Mouse (Mus musculus): ENCODE measurements around the gene Spaca6. TPM values are rescaled to one million over a fixed set of nuclear protein-coding genes. Genes with fewer than 3 reads are reported as not detected.

Spaca6 gene
- polyA plus RNA-seq, 1 experiment from 2014 or later: 25.1 TPM

GRCm38 (mm10) chr17:17870892-17871550 lies 44.1 kb downstream of the Spaca6 start:
- Histone ChIP-seq H3K27me3 (ENCODE audit: control insufficient read depth, insufficient read depth, low read length) (no peaks in the 10 kb centered on the region), H3K9ac (ENCODE audit: low read depth, low read length) (no peak overlapping the region), H3K9me3 (replicated peaks; ENCODE audit: control insufficient read depth, low read length) (no peaks in the 10 kb centered on the region), H3K36me3 (ENCODE audit: control insufficient read depth, insufficient read depth, low read length) (no peaks in the 10 kb centered on the region; the same call in 1 of the 2 replicates), H3K4me1 (ENCODE audit: control insufficient read depth, insufficient read depth, low read length) (no peaks in the 10 kb centered on the region), H3K4me3 (ENCODE audit: low read depth, low read length) (no peak overlapping the region), H3K4me2 (no peak overlapping the region), H3K27ac (ENCODE audit: low read depth, low read length) (no peak overlapping the region)
- no peak for ATAC-seq (replicated peaks; ENCODE audit: insufficient number of reproducible peaks, low FRiP score, low TSS enrichment)
- WGBS (ENCODE audit: insufficient replicate concordance): 70% methylated on average over 2 of the region's 2 CpGs

GRCm38 (mm10) chr17:17871697-17872096 lies 44.7 kb downstream of the Spaca6 start:
- Histone ChIP-seq H3K9me3 (replicated peaks; ENCODE audit: control insufficient read depth, low read length) (no peaks in the 10 kb centered on the region), H3K27me3 (ENCODE audit: control insufficient read depth, insufficient read depth, low read length) (no peaks in the 10 kb centered on the region), H3K4me3 (ENCODE audit: low read depth, low read length) (no peak overlapping the region), H3K9ac (ENCODE audit: low read depth, low read length) (no peak overlapping the region), H3K4me1 (ENCODE audit: control insufficient read depth, insufficient read depth, low read length) (no peaks in the 10 kb centered on the region), H3K27ac (ENCODE audit: low read depth, low read length) (no peak overlapping the region), H3K36me3 (ENCODE audit: control insufficient read depth, insufficient read depth, low read length) (no peaks in the 10 kb centered on the region), H3K4me2 (no peak overlapping the region)
- WGBS (ENCODE audit: insufficient replicate concordance): 67% methylated on average over 2 of the region's 2 CpGs
- no peak for ATAC-seq (replicated peaks; ENCODE audit: insufficient number of reproducible peaks, low FRiP score, low TSS enrichment)

- H3K9me3 ChIP-seq (replicated peaks; ENCODE audit: control insufficient read depth, low read length): no peaks in the 10 kb centered on the region
- H3K4me2 ChIP-seq: no peak overlapping the region
- H3K9ac ChIP-seq (ENCODE audit: low read depth, low read length): no peak overlapping the region
- no peak for ATAC-seq (replicated peaks; ENCODE audit: insufficient number of reproducible peaks, low FRiP score, low TSS enrichment)
- 77% methylated on average over 1 of the region's 1 CpGs for WGBS (ENCODE audit: insufficient replicate concordance)
- no peak overlapping the region for H3K27ac ChIP-seq (ENCODE audit: low read depth, low read length)
- no peak overlapping the region for H3K4me3 ChIP-seq (ENCODE audit: low read depth, low read length)
- no peaks in the 10 kb centered on the region for H3K4me1 ChIP-seq (ENCODE audit: control insufficient read depth, insufficient read depth, low read length)
- no peaks in the 10 kb centered on the region for H3K27me3 ChIP-seq (ENCODE audit: control insufficient read depth, insufficient read depth, low read length)
- no peaks in the 10 kb centered on the region for H3K36me3 ChIP-seq (ENCODE audit: control insufficient read depth, insufficient read depth, low read length)
Measured at GRCm38 (mm10) chr17:17879347-17879746, 52.4 kb downstream of the Spaca6 start.

- Histone ChIP-seq H3K36me3 (ENCODE audit: control insufficient read depth, insufficient read depth, low read length) (no peaks in the 10 kb centered on the region), H3K4me2 (no peak overlapping the region), H3K27ac (ENCODE audit: low read depth, low read length) (no peak overlapping the region), H3K9ac (ENCODE audit: low read depth, low read length) (no peak overlapping the region), H3K9me3 (replicated peaks; ENCODE audit: control insufficient read depth, low read length) (no peaks in the 10 kb centered on the region), H3K4me3 (ENCODE audit: low read depth, low read length) (no peak overlapping the region), H3K27me3 (ENCODE audit: control insufficient read depth, insufficient read depth, low read length) (no peaks in the 10 kb centered on the region), H3K4me1 (ENCODE audit: control insufficient read depth, insufficient read depth, low read length) (no peaks in the 10 kb centered on the region)
- ATAC-seq (replicated peaks; ENCODE audit: insufficient number of reproducible peaks, low FRiP score, low TSS enrichment): no peak
- WGBS (ENCODE audit: insufficient replicate concordance): 71% methylated on average over 3 of the region's 3 CpGs
Measured at GRCm38 (mm10) chr17:17882672-17883071, 55.7 kb downstream of the Spaca6 start.

GRCm38 (mm10) chr17:17883840-17884239 lies 56.9 kb downstream of the Spaca6 start, which contains the start of gene Fpr1:
Gene Fpr1, minus strand, starts transcription at chr17:17883940.
- no peaks in the 10 kb centered on the region for H3K9me3 ChIP-seq (replicated peaks; ENCODE audit: control insufficient read depth, low read length)
- 57% methylated on average over 1 of the region's 1 CpGs for WGBS (ENCODE audit: insufficient replicate concordance)
- no peaks in the 10 kb centered on the region for H3K36me3 ChIP-seq (ENCODE audit: control insufficient read depth, insufficient read depth, low read length)
- no peaks in the 10 kb centered on the region for H3K27me3 ChIP-seq (ENCODE audit: control insufficient read depth, insufficient read depth, low read length)
- no peaks in the 10 kb centered on the region for H3K4me1 ChIP-seq (ENCODE audit: control insufficient read depth, insufficient read depth, low read length)
- no peak within 1 kb of the TSS for H3K27ac ChIP-seq (ENCODE audit: low read depth, low read length)
- H3K4me3 ChIP-seq (ENCODE audit: low read depth, low read length): no peak within 1 kb of the TSS
- no peak within 1 kb of the TSS for H3K9ac ChIP-seq (ENCODE audit: low read depth, low read length)
- ATAC-seq (replicated peaks; ENCODE audit: insufficient number of reproducible peaks, low FRiP score, low TSS enrichment): no peak
- no peak within 1 kb of the TSS for H3K4me2 ChIP-seq

GRCm38 (mm10) chr17:17887774-17888248 lies 60.9 kb downstream of the Spaca6 start, which contains the start of the genes Fpr2 and Fpr3:
Gene Fpr2, plus strand, starts transcription at chr17:17887824.
Gene Fpr3, plus strand, starts transcription at chr17:17887852.
- H3K27me3 ChIP-seq (ENCODE audit: control insufficient read depth, insufficient read depth, low read length): no peaks in the 10 kb centered on the region
- H3K4me2 ChIP-seq: no peak within 1 kb of the TSS
- no peaks in the 10 kb centered on the region for H3K4me1 ChIP-seq (ENCODE audit: control insufficient read depth, insufficient read depth, low read length)
- H3K27ac ChIP-seq (ENCODE audit: low read depth, low read length): no peak within 1 kb of the TSS
- no peak within 1 kb of the TSS for H3K9ac ChIP-seq (ENCODE audit: low read depth, low read length)
- H3K4me3 ChIP-seq (ENCODE audit: low read depth, low read length): no peak within 1 kb of the TSS
- no peak for ATAC-seq (replicated peaks; ENCODE audit: insufficient number of reproducible peaks, low FRiP score, low TSS enrichment)
- no peaks in the 10 kb centered on the region for H3K36me3 ChIP-seq (ENCODE audit: control insufficient read depth, insufficient read depth, low read length)
- WGBS (ENCODE audit: insufficient replicate concordance): 60% methylated on average over 1 of the region's 1 CpGs
- H3K9me3 ChIP-seq (replicated peaks; ENCODE audit: control insufficient read depth, low read length): no peaks in the 10 kb centered on the region

GRCm38 (mm10) chr17:17889732-17890425 lies 62.9 kb downstream of the Spaca6 start:
- Histone ChIP-seq H3K4me3 (ENCODE audit: low read depth, low read length) (no peak overlapping the region), H3K9ac (ENCODE audit: low read depth, low read length) (no peak overlapping the region), H3K27me3 (ENCODE audit: control insufficient read depth, insufficient read depth, low read length) (no peaks in the 10 kb centered on the region), H3K9me3 (replicated peaks; ENCODE audit: control insufficient read depth, low read length) (no peaks in the 10 kb centered on the region), H3K36me3 (ENCODE audit: control insufficient read depth, insufficient read depth, low read length) (no peaks in the 10 kb centered on the region), H3K27ac (ENCODE audit: low read depth, low read length) (no peak overlapping the region), H3K4me2 (no peak overlapping the region), H3K4me1 (ENCODE audit: control insufficient read depth, insufficient read depth, low read length) (no peaks in the 10 kb centered on the region)
- no peak for ATAC-seq (replicated peaks; ENCODE audit: insufficient number of reproducible peaks, low FRiP score, low TSS enrichment)
- 80% methylated on average over 2 of the region's 2 CpGs for WGBS (ENCODE audit: insufficient replicate concordance)

All from heart, embryonic 11.5 days (tissue).